Mouse (Mus musculus): Measurements from ENCODE around the gene Fads1. TPM values are rescaled to one million over a fixed set of nuclear protein-coding genes. Genes with fewer than 3 reads are reported as not detected.

Gene Fads1
- polyA plus RNA-seq, 1 experiment from 2014 or later = 64.6 TPM

DNA sequence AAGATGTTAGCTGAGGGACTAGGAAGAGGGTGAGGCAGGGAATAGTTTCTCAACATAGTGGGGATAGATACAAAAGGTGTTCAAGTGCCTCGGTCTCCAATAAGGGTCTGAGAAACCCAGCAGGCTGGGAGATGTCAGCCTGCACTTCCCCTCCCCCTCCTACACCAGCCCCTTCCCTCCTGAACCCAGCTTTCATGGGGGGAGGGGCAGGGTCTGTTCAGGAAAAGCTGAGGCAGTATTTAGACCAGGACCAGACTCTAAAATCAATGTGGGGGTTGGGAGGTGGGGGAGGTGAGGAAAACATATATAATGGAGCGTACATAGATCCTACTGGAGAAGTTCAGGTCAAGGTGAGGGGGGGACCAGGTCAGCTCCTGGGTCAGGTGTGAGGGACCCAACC is 56.7 kb downstream of the Fads1 start:
- Histone ChIP-seq H3K4me3 (ENCODE audit: low read depth, low read length) (peak overlapping the region; percentile 48), H3K27ac (ENCODE audit: low read depth, low read length) (peak overlapping the region; percentile 42; the same call in 1 of the 2 replicates), H3K9ac (ENCODE audit: low read depth, low read length) (peak overlapping the region; percentile 80), H3K4me2 (peak overlapping the region; percentile 82), H3K9me3 (replicated peaks; ENCODE audit: control insufficient read depth, low read length) (no peaks in the 10 kb centered on the region), H3K36me3 (ENCODE audit: control insufficient read depth, insufficient read depth, low read length) (no peaks in the 10 kb centered on the region), H3K27me3 (ENCODE audit: control insufficient read depth, insufficient read depth, low read length) (no peaks in the 10 kb centered on the region), H3K4me1 (ENCODE audit: control insufficient read depth, insufficient read depth, low read length) (peaks cover 8% of the 10 kb centered on the region)
- no peak for ATAC-seq (replicated peaks; ENCODE audit: insufficient number of reproducible peaks, low FRiP score, low TSS enrichment)
- WGBS (ENCODE audit: insufficient replicate concordance) = 30% methylated on average over 2 of the region's 2 CpGs

DNA sequence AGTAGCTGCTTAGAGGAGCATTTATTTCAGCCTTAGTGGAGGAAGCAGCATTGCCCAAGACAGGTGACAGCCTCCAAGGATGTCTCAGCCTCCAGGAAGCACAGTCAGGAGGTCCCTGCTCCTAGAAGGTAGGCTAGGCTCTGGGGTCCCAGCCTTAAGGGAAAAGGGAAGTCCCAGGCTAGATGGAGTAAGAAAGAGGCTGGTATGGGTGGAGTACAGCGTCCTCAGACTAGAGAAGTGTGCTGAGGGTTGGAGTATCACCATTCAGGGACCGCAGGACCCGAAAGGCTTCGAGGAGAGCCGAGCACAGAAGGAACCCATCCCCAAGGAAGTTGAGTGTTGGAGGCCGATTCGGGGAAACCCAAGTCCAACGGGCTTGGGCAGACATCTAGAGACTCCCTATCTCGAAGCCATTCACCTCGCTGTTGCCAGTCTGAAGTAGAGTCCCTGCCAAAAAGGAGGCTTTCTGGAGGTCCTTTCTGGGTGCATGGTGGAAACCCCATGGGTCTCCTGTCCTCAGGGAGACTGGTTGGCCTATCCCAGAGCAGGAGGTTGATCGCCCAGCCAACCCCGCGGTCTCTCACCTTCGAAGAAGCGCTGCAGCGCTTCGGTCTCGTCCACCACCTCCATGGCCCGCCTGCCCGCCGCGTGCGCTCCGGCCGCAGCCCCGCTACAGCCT is 57.4 kb downstream of the Fads1 start:
- ATAC-seq (replicated peaks; ENCODE audit: insufficient number of reproducible peaks, low FRiP score, low TSS enrichment) = no peak
- peaks cover 8% of the 10 kb centered on the region for H3K4me1 ChIP-seq (ENCODE audit: control insufficient read depth, insufficient read depth, low read length)
- no peaks in the 10 kb centered on the region for H3K9me3 ChIP-seq (replicated peaks; ENCODE audit: control insufficient read depth, low read length)
- peak overlapping the region; percentile 80 for H3K9ac ChIP-seq (ENCODE audit: low read depth, low read length)
- H3K4me3 ChIP-seq (ENCODE audit: low read depth, low read length) = peak overlapping the region; percentile 48
- H3K36me3 ChIP-seq (ENCODE audit: control insufficient read depth, insufficient read depth, low read length) = no peaks in the 10 kb centered on the region
- 2% methylated on average over 26 of the region's 26 CpGs for WGBS (ENCODE audit: insufficient replicate concordance)
- H3K27me3 ChIP-seq (ENCODE audit: control insufficient read depth, insufficient read depth, low read length) = no peaks in the 10 kb centered on the region
- peak overlapping the region; percentile 82 for H3K4me2 ChIP-seq
- peak overlapping the region; percentile 37 for H3K27ac ChIP-seq (ENCODE audit: low read depth, low read length)

DNA sequence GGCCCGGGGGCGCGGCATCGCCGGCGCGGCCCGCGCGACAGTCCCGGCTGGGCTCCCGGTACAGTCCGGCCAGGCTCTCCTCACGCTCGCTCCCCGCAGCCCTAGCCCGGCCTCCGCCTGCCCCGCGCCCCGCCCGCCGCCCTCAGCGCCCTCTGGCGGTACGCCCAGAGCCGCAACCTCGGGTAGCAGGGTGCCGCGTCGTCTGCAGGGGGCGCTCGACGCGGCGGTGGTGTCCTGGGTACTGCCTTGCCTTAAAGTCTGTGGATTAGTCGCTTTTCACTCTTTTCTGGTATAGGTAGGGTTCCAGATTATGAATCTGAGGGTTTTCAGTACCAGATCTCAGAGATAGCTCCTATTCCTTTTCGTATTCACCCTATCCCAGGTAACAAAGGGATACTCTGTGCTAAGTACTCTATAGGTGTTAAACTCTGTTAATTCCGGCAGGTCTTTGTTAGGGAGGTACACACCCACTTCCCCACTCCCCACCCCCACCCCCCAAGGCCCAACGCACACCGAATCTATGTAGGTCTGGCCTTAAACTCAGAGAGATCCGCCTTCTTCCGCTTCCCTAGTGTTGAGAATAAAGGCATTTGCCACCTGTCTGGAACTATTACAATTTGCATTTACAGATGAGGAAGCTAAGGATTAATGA is 58.1 kb downstream of the Fads1 start, which contains the start of gene Myrf:
Myrf (minus strand) TSS at position 95 of the 652 bp plus-strand sequence.
- ATAC-seq (replicated peaks; ENCODE audit: insufficient number of reproducible peaks, low FRiP score, low TSS enrichment) = peak; percentile 62
- Histone ChIP-seq H3K4me1 (ENCODE audit: control insufficient read depth, insufficient read depth, low read length) (peaks cover 8% of the 10 kb centered on the region), H3K27ac (ENCODE audit: low read depth, low read length) (peak within 1 kb of the TSS; percentile 37), H3K4me2 (peak within 1 kb of the TSS; percentile 82), H3K9ac (ENCODE audit: low read depth, low read length) (peak within 1 kb of the TSS; percentile 80), H3K36me3 (ENCODE audit: control insufficient read depth, insufficient read depth, low read length) (no peaks in the 10 kb centered on the region), H3K27me3 (ENCODE audit: control insufficient read depth, insufficient read depth, low read length) (no peaks in the 10 kb centered on the region), H3K4me3 (ENCODE audit: low read depth, low read length) (peak within 1 kb of the TSS; percentile 48), H3K9me3 (replicated peaks; ENCODE audit: control insufficient read depth, low read length) (no peaks in the 10 kb centered on the region)
- WGBS (ENCODE audit: insufficient replicate concordance) = 7% methylated on average over 43 of the region's 43 CpGs

DNA sequence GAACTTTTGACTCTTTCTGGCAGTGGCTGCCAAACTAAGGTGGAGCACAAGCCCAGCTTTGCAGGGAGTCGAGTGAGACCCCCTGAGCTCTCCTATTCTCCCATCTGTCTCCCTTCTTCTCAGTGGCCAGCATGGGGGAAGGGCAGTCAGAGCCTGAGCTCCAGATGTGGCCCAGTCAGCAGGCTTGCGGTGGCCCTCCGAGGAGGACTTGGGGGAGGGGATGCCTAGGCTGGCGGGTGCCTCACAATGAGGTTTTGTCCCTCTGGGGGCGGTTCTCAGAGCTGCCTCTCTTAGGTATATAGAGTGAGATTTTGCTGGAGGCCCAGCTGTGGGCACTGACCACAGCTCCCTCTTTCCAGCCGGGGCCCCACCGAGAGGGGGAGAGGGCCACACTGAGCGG is 60.2 kb downstream of the Fads1 start:
- no peaks in the 10 kb centered on the region for H3K9me3 ChIP-seq (replicated peaks; ENCODE audit: control insufficient read depth, low read length)
- H3K4me2 ChIP-seq = no peak overlapping the region
- H3K36me3 ChIP-seq (ENCODE audit: control insufficient read depth, insufficient read depth, low read length) = no peaks in the 10 kb centered on the region
- H3K9ac ChIP-seq (ENCODE audit: low read depth, low read length) = no peak overlapping the region
- no peak overlapping the region for H3K27ac ChIP-seq (ENCODE audit: low read depth, low read length)
- no peak for ATAC-seq (replicated peaks; ENCODE audit: insufficient number of reproducible peaks, low FRiP score, low TSS enrichment)
- peaks cover 19% of the 10 kb centered on the region for H3K4me1 ChIP-seq (ENCODE audit: control insufficient read depth, insufficient read depth, low read length)
- no peak overlapping the region for H3K4me3 ChIP-seq (ENCODE audit: low read depth, low read length)
- 14% methylated on average over 8 of the region's 8 CpGs for WGBS (ENCODE audit: insufficient replicate concordance)
- peaks cover 4% of the 10 kb centered on the region; the same call in 1 of the 2 replicates for H3K27me3 ChIP-seq (ENCODE audit: control insufficient read depth, insufficient read depth, low read length)

DNA sequence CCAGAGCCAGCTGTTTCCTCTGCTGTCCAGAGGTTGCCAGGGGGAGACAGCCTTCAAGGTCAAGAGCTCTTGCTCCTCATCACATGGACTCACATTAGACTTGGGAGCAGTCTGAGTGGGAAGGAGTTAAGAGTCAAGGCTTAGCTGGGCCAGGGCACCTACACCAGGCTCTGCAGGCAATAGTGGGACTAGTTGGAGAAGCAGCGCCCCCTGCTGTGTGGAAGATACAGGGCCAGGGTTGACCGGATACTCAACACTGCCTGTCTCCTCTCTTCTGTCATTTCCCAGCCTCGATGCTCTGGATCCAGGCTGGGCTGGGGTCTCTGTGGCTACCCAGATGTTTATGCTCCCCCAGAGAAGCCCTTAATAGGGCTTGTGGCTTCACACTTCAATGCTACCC is 61.5 kb downstream of the Fads1 start:
- Histone ChIP-seq H3K9ac (ENCODE audit: low read depth, low read length) (no peak overlapping the region), H3K9me3 (replicated peaks; ENCODE audit: control insufficient read depth, low read length) (no peaks in the 10 kb centered on the region), H3K27ac (ENCODE audit: low read depth, low read length) (no peak overlapping the region), H3K27me3 (ENCODE audit: control insufficient read depth, insufficient read depth, low read length) (peaks cover 8% of the 10 kb centered on the region; the same call in 1 of the 2 replicates), H3K4me2 (no peak overlapping the region), H3K4me3 (ENCODE audit: low read depth, low read length) (no peak overlapping the region), H3K36me3 (ENCODE audit: control insufficient read depth, insufficient read depth, low read length) (no peaks in the 10 kb centered on the region), H3K4me1 (ENCODE audit: control insufficient read depth, insufficient read depth, low read length) (peaks cover 15% of the 10 kb centered on the region)
- 9% methylated on average over 3 of the region's 3 CpGs for WGBS (ENCODE audit: insufficient replicate concordance)
- ATAC-seq (replicated peaks; ENCODE audit: insufficient number of reproducible peaks, low FRiP score, low TSS enrichment) = no peak

Small RNA genes within 50 kb of the gene (microRNA-seq; reads per million reads assigned to microRNA genes)
- gene Mir6993 (ENCODE audit: borderline number of aligned reads) = 0.27 reads per million

Other genes starting within 250 kb of the Fads1 start
- gene Fth1, start 202.3 kb upstream of the Fads1 start, polyA plus RNA-seq (2014; fragmentation: Nextera tagmentation; extraction: Ambion mirVana) = 1,994 and 2,294 TPM in 2 replicates
- 0.10 and 0.41 TPM in 2 replicates for gene Best1, start 181.3 kb upstream of the Fads1 start, polyA plus RNA-seq (2014; fragmentation: Nextera tagmentation; extraction: Ambion mirVana)
- gene Rab3il1, start 181.2 kb upstream of the Fads1 start, polyA plus RNA-seq (2014; fragmentation: Nextera tagmentation; extraction: Ambion mirVana) = 50.8 and 54.0 TPM in 2 replicates
- 15.8 and 17.9 TPM in 2 replicates for gene Fads3, start 141.3 kb upstream of the Fads1 start, polyA plus RNA-seq (2014; fragmentation: Nextera tagmentation; extraction: Ambion mirVana)
- 27.1 and 31.1 TPM in 2 replicates for gene Fads2, start 81.1 kb upstream of the Fads1 start, polyA plus RNA-seq (2014; fragmentation: Nextera tagmentation; extraction: Ambion mirVana)
- gene Tmem258, start 21.1 kb downstream of the Fads1 start, polyA plus RNA-seq (2014; fragmentation: Nextera tagmentation; extraction: Ambion mirVana) = 412 and 418 TPM in 2 replicates
- gene Fen1, start 21.3 kb downstream of the Fads1 start, polyA plus RNA-seq (2014; fragmentation: Nextera tagmentation; extraction: Ambion mirVana) = 59.3 and 70.9 TPM in 2 replicates
- 22.7 and 23.0 TPM in 2 replicates for gene Myrf, start 57.9 kb downstream of the Fads1 start, polyA plus RNA-seq (2014; fragmentation: Nextera tagmentation; extraction: Ambion mirVana)
- gene Dagla, start 122.0 kb downstream of the Fads1 start, polyA plus RNA-seq (2014; fragmentation: Nextera tagmentation; extraction: Ambion mirVana) = 0.66 and 0.79 TPM in 2 replicates
- 1.2 and 2.0 TPM in 2 replicates for gene Syt7, start 206.2 kb downstream of the Fads1 start, polyA plus RNA-seq (2014; fragmentation: Nextera tagmentation; extraction: Ambion mirVana)